Mouse (Mus musculus): ENCODE measurements around the gene Kif21b. TPM values are rescaled to one million over a fixed set of nuclear protein-coding genes. Genes with fewer than 3 reads are reported as not detected.
A peak's percentile ranks its signal among the peaks of the same experiment; 100 is the strongest.

The Kif21b gene
- polyA plus RNA-seq (2012; rRNA removed), result 19.1 and 21.0 TPM in 2 replicates

DNA sequence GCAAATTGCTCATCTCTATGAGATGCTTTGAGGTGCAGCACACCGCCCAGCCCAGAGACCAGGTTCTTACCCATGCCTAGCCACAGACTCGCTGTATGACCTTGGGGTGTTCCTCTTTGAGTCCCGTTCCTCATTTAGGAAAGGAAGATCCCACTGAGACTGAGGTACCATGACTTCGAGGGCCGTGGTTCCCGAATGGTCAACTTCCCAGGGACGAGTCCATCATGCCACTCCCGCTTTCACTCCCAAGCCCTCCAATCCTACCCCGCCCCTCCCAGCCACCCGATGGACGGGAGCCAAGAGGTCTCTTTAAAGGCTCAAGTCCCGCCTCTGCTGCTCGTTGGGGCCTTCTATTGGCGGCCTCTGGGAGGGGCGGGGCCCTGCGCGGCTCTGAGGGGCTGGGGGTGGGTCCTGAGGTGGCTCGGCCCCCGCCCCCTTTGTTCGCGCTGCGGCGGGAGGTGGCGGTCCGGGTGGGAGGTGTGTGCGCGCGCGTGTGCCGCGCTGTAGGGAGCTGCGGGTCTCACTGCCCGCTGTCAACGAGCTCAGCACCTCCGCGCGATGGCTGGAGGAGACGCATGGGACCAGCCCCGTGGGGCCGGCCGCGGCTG lies at the start of gene Kif21b:
Kif21b (plus strand) TSS at position 439 of the 608 bp plus-strand sequence.
- Histone ChIP-seq H3K27me3 (ENCODE audit: control insufficient read depth, insufficient read depth, low read length) (no peaks in the 10 kb centered on the region), H3K27ac (ENCODE audit: insufficient read depth, low read length) (no peak within 1 kb of the TSS), H3K4me3 (replicated peaks; ENCODE audit: insufficient read depth, low read depth, low read length) (peak within 1 kb of the TSS; percentile 55), H3K4me1 (ENCODE audit: control insufficient read depth, insufficient read depth, low read length) (peaks cover 13% of the 10 kb centered on the region)
- peak; percentile 85 for DNase-seq
- TF ChIP-seq CTCF (IDR thresholded peaks at IDR 0.05; ENCODE audit: borderline replicate concordance, insufficient read depth, low read depth, low read length) (no peak), POLR2A (IDR thresholded peaks at IDR 0.05; ENCODE audit: borderline replicate concordance, insufficient read depth, low read length) (no peak)
- WGBS, result 2% methylated on average over 42 of the region's 42 CpGs

- TF ChIP-seq POLR2A (IDR thresholded peaks at IDR 0.05; ENCODE audit: borderline replicate concordance, insufficient read depth, low read length) (no peak), CTCF (IDR thresholded peaks at IDR 0.05; ENCODE audit: borderline replicate concordance, insufficient read depth, low read depth, low read length) (no peak)
- DNase-seq, result no peak
- H3K4me3 ChIP-seq (replicated peaks; ENCODE audit: insufficient read depth, low read depth, low read length), result no peak overlapping the region
- H3K27me3 ChIP-seq (ENCODE audit: control insufficient read depth, insufficient read depth, low read length), result no peaks in the 10 kb centered on the region
- no peak overlapping the region for H3K27ac ChIP-seq (ENCODE audit: insufficient read depth, low read length)
- no peaks in the 10 kb centered on the region for H3K4me1 ChIP-seq (ENCODE audit: control insufficient read depth, insufficient read depth, low read length)
- WGBS, result 93% methylated on average over 3 of the region's 3 CpGs
These were observed 45.1 kb upstream of the Kif21b start for GRCm38 (mm10) chr1:136085988-136086685.

GRCm38 (mm10) chr1:136089368-136090165 lies 41.6 kb upstream of the Kif21b start:
- no peaks in the 10 kb centered on the region for H3K27me3 ChIP-seq (ENCODE audit: control insufficient read depth, insufficient read depth, low read length)
- DNase-seq, result peak in 1 of 2 experiments; percentile 36
- 56% methylated on average over 9 of the region's 9 CpGs for WGBS
- no peak overlapping the region for H3K4me3 ChIP-seq (replicated peaks; ENCODE audit: insufficient read depth, low read depth, low read length)
- no peak overlapping the region for H3K27ac ChIP-seq (ENCODE audit: insufficient read depth, low read length)
- no peak for TF ChIP-seq POLR2A (IDR thresholded peaks at IDR 0.05; ENCODE audit: borderline replicate concordance, insufficient read depth, low read length)
- TF ChIP-seq CTCF (IDR thresholded peaks at IDR 0.05; ENCODE audit: borderline replicate concordance, insufficient read depth, low read depth, low read length), result no peak
- H3K4me1 ChIP-seq (ENCODE audit: control insufficient read depth, insufficient read depth, low read length), result no peaks in the 10 kb centered on the region

GRCm38 (mm10) chr1:136093726-136094125 lies 37.5 kb upstream of the Kif21b start:
- H3K27ac ChIP-seq (ENCODE audit: insufficient read depth, low read length), result no peak overlapping the region
- no peaks in the 10 kb centered on the region for H3K4me1 ChIP-seq (ENCODE audit: control insufficient read depth, insufficient read depth, low read length)
- H3K27me3 ChIP-seq (ENCODE audit: control insufficient read depth, insufficient read depth, low read length), result no peaks in the 10 kb centered on the region
- H3K4me3 ChIP-seq (replicated peaks; ENCODE audit: insufficient read depth, low read depth, low read length), result no peak overlapping the region
- DNase-seq, result no peak
- TF ChIP-seq POLR2A (IDR thresholded peaks at IDR 0.05; ENCODE audit: borderline replicate concordance, insufficient read depth, low read length), result no peak
- no peak for TF ChIP-seq CTCF (IDR thresholded peaks at IDR 0.05; ENCODE audit: borderline replicate concordance, insufficient read depth, low read depth, low read length)
- WGBS, result 91% methylated on average over 3 of the region's 3 CpGs

DNA sequence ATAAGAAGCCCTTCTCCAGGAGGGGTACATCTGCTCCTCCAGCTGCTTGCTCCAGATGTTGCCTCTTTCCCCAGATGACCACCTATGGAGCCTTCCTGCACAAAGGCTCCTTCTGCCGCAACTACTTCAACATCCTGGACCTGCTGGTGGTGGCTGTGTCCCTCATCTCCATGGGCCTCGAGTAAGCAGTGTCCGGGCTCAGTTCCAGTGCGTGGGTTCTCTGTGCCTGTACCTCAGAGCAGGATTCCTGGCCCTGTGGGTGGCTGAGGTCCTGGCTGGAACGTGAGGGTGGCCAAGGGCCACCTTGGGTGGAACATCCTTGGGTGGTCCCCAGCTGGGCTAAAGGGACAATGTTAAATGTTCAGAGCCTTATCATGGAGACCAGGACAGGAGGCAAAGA lies 36.4 kb upstream of the Kif21b start:
- 45% methylated on average over 5 of the region's 5 CpGs for WGBS
- Histone ChIP-seq H3K4me1 (ENCODE audit: control insufficient read depth, insufficient read depth, low read length) (no peaks in the 10 kb centered on the region), H3K4me3 (replicated peaks; ENCODE audit: insufficient read depth, low read depth, low read length) (no peak overlapping the region), H3K27me3 (ENCODE audit: control insufficient read depth, insufficient read depth, low read length) (no peaks in the 10 kb centered on the region), H3K27ac (ENCODE audit: insufficient read depth, low read length) (no peak overlapping the region)
- no peak for TF ChIP-seq CTCF (IDR thresholded peaks at IDR 0.05; ENCODE audit: borderline replicate concordance, insufficient read depth, low read depth, low read length)
- TF ChIP-seq POLR2A (IDR thresholded peaks at IDR 0.05; ENCODE audit: borderline replicate concordance, insufficient read depth, low read length), result no peak
- no peak for DNase-seq

- TF ChIP-seq POLR2A (IDR thresholded peaks at IDR 0.05; ENCODE audit: borderline replicate concordance, insufficient read depth, low read length), result no peak
- no peak for TF ChIP-seq CTCF (IDR thresholded peaks at IDR 0.05; ENCODE audit: borderline replicate concordance, insufficient read depth, low read depth, low read length)
- no peak for DNase-seq
- peaks cover 10% of the 10 kb centered on the region for H3K4me1 ChIP-seq (ENCODE audit: control insufficient read depth, insufficient read depth, low read length)
- H3K4me3 ChIP-seq (replicated peaks; ENCODE audit: insufficient read depth, low read depth, low read length), result no peak overlapping the region
- WGBS, result 73% methylated on average over 4 of the region's 4 CpGs
- H3K27me3 ChIP-seq (ENCODE audit: control insufficient read depth, insufficient read depth, low read length), result no peaks in the 10 kb centered on the region
- no peak overlapping the region for H3K27ac ChIP-seq (ENCODE audit: insufficient read depth, low read length)
These were observed 29.1 kb upstream of the Kif21b start for GRCm38 (mm10) chr1:136102094-136102493.

DNA sequence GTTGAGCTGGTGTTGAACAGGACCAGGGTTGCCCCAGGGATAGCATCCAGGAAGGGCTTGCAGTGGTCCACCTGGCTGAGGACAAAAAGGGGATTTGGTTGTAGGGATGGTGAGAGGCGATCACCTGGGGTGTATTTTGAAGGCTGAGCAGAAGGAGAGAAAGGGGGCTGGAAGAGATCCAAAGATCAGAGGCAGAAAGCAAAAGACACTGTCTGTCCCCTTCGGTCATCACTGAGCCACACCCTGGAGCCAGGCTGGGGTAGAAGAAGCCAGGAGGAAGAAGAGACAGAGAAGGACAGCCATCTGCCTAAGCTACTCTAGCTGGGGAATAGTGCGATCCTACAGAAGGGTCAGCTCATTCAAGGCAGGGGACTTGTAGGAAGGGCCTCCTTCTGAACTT lies 28.6 kb upstream of the Kif21b start:
- Histone ChIP-seq H3K4me1 (ENCODE audit: control insufficient read depth, insufficient read depth, low read length) (peaks cover 10% of the 10 kb centered on the region), H3K4me3 (replicated peaks; ENCODE audit: insufficient read depth, low read depth, low read length) (no peak overlapping the region), H3K27ac (ENCODE audit: insufficient read depth, low read length) (no peak overlapping the region), H3K27me3 (ENCODE audit: control insufficient read depth, insufficient read depth, low read length) (no peaks in the 10 kb centered on the region)
- no peak for DNase-seq
- WGBS, result 20% methylated on average over 3 of the region's 3 CpGs
- TF ChIP-seq CTCF (IDR thresholded peaks at IDR 0.05; ENCODE audit: borderline replicate concordance, insufficient read depth, low read depth, low read length) (no peak), POLR2A (IDR thresholded peaks at IDR 0.05; ENCODE audit: borderline replicate concordance, insufficient read depth, low read length) (no peak)
